Mouse (Mus musculus) myocyte (in vitro differentiated cells): Measurements from ENCODE around the gene Mov10.

Source experiments
- CEBPB ChIP-seq: IDR thresholded peaks from 2 replicates; pipeline ENCODE4 v1.6.1; 2011; ENCODE audit warnings: mild to moderate bottlenecking, moderate library complexity; ENCODE audit not compliant: poor library complexity, insufficient read depth, severe bottlenecking
- POLR2A ChIP-seq: IDR thresholded peaks from one replicate; pipeline ENCODE4 v1.6.1; 2011; ENCODE audit warnings: low read depth, mild to moderate bottlenecking, control low read depth, moderate library complexity; ENCODE audit not compliant: insufficient read length
- SRF ChIP-seq: IDR thresholded peaks from one replicate; pipeline ENCODE4 v1.6.1; 2011; ENCODE audit warnings: low read depth; ENCODE audit not compliant: control insufficient read depth, insufficient read length
- TCF12 ChIP-seq: IDR thresholded peaks from one replicate; pipeline ENCODE4 v1.6.1; 2011; ENCODE audit warnings: mild to moderate bottlenecking, control low read depth; ENCODE audit not compliant: poor library complexity, insufficient read depth, severe bottlenecking

- TF ChIP-seq TCF12 = no peak
- TF ChIP-seq SRF = no peak
- peak; percentile 13 for TF ChIP-seq POLR2A
- no peak for TF ChIP-seq CEBPB
Measured at GRCm38 (mm10) chr3:104817991-104818748, at the start of gene Mov10.
